Mouse (Mus musculus) retina, postnatal 7 days (tissue): ENCODE data around the gene Gm20388.

Source experiments
- DNase-seq: peaks from one replicate; pipeline ENCODE4 v3.0.0-alpha.2; 2012; ENCODE audit warnings: low read depth, low spot score

Gene Gm20388

DNA sequence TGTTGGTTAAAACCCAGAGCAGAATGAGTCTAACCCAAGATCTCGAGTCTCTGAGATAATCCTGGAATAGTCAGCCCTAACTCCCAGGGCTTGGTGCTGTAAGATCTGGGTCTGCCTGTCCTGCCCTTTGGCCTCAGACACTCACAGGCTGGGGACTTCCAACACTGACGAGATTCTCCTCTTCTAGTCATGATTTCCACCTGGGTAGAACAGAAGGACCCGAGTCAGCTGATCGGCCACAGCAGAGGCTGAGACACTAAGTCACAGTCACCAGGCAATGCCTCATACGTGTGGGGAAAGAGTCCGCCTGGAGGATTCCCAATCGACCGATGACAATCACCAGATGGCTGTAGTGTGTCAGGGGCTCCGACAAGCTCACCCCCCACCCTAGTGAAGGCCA, 3785.5 kb downstream of the Gm20388 start:
- DNase-seq = no peak

GRCm38 (mm10) chr8:123697329-123697728, 3786.7 kb downstream of the Gm20388 start:
- DNase-seq = no peak

GRCm38 (mm10) chr8:123700399-123701070, 3789.9 kb downstream of the Gm20388 start:
- DNase-seq = no peak

GRCm38 (mm10) chr8:123701952-123702587, 3791.4 kb downstream of the Gm20388 start:
- DNase-seq = no peak

- DNase-seq = no peak
These were observed 3794.7 kb downstream of the Gm20388 start for GRCm38 (mm10) chr8:123705376-123705775.

DNA sequence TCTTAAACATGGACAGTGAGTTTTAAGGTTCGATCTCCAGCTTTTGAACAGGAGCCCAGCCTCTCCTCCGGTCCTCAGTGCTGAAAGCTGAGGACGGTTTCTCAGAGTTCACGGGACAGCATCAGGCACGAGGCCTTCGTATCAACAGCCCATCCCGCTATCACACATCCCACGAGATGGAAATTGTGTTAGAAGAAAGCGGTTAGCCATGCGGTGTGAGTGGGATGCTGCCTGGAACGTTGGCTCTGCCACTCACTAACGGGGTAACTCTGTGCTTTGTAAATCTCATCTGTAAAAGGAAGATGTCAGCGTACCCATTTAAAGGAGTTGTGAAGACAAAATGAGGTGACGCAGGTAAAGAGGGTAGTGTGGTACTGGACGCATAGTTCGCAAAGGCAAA, 3796.5 kb downstream of the Gm20388 start:
- DNase-seq = no peak

GRCm38 (mm10) chr8:123708729-123709128, 3798.1 kb downstream of the Gm20388 start:
- DNase-seq = no peak

DNA sequence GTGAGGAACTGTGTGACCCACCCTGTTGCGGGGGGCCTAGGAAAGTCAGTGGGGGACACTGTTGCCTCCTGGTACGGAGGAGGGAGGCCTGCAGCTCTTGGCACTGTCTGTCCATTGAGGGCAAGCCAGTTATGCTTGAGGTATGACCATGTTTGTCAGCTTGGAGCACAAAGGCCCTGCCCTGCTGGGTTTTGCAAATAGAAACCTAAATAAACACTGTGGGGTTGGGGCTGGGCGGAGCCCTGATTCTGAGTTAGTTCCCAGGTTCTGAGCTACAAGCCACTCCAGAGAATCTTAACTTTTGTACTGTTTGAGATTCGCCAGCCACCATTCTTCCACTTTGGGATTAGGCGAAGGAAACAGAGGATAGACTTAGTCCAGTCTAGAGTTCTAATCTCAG, 3799.7 kb downstream of the Gm20388 start:
- DNase-seq = no peak

DNA sequence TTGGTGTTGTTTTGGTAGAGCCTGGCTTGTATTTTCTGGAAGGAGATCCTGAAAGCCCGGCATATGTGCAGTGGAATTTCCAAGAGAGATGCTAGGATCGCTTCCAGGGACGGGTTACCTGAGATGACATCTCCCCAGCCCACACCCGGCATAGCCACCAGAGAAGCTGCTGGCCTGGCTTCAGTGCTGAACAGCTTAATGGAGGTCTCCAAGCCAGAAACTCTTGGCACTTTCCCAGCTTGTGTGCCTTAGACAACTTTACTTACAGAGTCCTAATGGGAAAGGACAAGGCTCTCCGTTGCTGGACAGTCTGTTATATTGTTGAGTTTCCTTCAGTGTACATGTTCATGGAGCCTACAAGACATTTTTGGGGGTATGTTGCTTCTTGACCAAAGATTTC, 3803.8 kb downstream of the Gm20388 start:
- no peak for DNase-seq

DNA sequence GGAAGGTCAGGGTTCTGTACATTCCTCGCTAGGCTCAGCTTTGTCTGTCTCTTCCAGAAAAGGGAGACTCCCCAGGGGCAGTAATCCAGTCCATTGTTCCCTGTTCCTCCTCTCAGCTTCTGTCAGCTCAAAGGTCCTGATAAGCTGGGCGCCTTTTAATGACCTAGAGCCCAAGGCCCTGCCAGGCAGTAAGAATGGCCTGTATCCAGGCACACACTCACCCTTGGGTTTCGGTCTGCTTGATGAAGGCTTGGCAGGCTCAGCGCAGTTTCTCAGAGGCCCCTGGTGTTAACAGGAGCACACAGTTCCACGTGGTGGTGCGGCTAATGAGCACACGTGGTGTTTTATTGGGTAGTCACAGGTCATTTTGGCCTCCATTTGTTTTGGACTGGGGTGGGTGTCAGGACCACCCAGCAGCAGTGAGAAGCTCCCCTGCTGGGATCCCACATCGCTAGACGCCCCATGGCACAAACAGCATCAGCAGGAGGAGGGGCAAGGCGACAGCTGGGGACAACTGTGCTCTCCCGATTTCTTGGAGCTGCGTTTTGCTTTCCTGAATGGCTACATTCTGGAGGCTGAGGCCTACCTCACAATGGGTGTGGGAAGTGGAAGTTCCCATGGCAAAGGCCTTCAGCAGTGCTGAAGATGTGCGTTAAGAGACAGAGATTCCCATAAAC, 3805.4 kb downstream of the Gm20388 start:
- DNase-seq = no peak

GRCm38 (mm10) chr8:123717104-123717503, 3806.5 kb downstream of the Gm20388 start:
- no peak for DNase-seq

DNA sequence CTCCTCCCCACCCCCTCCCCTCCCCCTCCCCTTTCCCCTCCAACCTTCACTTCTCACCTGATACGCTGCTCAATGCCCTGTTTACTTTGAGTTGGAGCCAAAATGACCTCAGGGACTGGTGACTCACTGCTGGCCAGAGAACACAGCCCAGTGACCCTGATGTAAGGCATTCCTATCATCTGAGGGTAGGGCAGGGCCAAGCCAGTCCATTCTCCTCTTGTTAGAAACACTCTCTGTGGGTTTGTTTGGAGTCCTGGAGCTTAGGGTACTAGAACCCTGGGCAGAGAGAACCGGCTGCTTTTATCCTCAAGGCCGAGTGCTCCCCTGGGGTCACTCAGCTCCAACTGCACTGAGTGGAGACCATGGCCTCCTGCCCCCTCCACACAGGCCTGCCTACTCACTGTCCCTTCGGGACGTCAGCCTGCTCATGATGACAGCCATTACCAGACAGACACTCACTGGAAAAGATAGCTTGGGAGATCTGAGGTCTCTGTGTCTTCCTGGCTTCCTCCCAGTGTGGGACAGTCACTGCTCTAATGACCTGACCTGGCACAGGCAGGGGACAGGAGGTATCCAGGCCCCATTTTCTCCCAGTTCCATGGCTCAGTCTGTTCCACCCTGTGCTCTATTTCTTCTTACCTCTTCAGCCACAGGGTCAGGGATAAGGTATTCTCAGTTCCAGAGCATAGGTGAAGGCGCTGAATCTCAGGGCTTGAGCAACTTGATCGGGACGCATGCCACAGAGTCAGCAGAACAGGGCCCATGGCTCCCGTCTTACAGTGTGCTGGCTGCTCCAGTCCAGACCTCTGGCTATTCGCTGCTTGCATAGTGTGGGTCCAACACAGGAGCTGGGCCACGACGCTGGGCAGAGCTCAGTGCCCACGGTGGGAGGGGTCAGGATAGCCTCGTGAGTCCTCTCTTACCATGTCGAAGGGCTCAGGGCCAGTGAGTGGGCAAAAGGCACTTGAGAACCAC, 3807.2 kb downstream of the Gm20388 start:
- no peak for DNase-seq

DNA sequence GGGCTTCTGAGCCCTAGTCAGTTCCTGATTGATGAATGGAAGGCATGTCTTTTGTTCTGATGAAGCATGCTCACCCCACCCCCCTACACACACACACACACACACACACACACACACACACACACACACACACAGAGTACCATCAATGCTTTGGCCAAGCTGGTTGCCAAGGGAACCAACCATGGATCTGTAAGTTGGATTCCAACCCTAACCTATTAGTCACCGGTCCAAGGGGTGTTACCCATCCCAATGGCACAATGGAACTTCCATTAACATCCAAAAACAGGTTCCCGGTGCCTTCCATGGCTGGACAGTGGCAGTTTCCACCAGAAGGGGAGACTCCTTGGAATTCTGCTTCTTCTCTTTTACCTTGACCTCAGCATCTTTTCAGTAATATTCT, 3808.1 kb downstream of the Gm20388 start:
- no peak for DNase-seq

DNA sequence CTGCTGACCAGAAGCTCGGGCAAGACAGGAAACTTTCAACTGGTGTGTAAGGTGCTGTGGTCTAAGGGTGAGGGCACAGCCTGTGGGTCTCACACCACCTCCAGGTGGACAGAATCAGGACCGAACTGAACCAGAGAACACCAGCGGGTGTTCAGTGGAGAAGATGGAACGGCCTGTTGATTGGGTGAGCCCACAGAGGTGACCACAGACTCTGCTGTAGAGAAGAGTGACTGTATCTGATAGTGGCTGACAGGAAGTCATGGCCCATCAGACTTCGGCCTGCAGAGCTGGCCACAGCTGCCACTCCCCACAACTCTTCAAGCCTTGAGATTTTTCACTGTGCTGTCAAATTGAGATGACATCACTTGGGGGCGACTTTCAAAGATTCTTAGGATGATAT, 3808.6 kb downstream of the Gm20388 start:
- no peak for DNase-seq

- no peak for DNase-seq
These were observed 3809.2 kb downstream of the Gm20388 start for GRCm38 (mm10) chr8:123719811-123720210.

DNA sequence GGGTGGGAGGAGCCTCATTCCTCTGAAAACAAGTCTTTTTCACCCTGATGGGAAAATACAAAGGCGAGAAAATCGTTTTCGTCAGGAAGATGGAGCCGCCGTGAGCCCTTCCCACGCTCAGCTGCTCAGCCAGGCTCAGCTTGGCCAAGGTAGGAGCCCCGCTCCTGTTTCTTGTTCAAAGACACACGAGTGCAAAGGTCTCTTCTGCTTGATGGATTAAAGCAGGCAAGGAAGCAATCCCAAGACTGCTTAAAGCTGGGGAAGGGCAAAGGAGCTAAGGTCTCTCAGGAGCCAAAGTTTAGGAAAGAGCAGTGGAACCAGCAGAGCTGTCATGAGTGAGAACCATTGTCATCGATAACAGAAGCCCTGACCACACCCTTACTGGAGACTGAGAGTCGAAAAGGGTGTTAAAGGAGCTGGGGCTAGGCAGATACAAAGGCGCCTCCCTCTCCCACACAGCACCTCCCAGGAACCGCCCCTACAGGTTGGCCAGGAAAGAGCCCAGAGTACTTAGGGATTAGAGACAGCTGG, 3809.9 kb downstream of the Gm20388 start:
- DNase-seq = no peak

- no peak for DNase-seq
These were observed 3811.6 kb downstream of the Gm20388 start for GRCm38 (mm10) chr8:123722245-123722644.

DNA sequence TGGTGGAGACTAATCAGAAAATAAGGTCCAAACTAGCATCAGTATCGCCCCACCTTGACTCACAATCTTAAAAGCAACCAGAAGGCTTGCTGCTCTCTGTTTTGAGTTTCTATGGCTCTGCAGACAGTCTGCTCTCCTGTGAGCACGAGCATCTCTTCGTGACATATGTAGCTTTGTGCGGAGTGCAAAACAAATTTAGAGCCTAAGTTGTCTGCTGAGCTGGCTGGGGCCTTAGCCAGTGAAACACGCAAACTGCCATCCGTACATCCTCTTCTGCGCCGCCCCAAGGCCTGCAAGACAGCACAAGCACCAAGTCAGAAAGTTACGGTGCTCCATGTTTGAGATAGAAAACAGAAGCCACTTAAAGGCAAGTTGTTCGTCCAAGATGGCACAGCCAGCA, 3814.1 kb downstream of the Gm20388 start:
- DNase-seq = no peak

DNA sequence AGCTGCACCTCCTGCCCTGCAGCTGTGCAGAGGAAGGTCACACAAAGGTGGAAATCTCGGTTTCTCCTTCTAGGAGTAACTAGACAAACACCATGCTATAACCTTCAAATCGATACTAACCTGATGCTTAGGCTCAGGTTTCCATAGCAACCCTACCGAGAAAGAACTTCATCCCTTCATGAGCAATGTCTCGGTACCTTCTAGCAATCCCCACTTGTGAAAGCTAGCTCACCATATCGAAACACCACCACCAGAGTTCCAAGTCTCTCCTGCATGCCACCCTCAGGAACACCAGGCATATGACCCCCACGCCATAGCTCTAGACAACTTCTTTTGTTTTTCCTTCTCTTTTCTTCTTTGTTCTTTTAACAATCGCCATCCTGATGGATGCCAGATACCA, 3814.6 kb downstream of the Gm20388 start:
- DNase-seq = no peak

- DNase-seq = no peak
These were observed 3816.1 kb downstream of the Gm20388 start for GRCm38 (mm10) chr8:123726759-123727158.

DNA sequence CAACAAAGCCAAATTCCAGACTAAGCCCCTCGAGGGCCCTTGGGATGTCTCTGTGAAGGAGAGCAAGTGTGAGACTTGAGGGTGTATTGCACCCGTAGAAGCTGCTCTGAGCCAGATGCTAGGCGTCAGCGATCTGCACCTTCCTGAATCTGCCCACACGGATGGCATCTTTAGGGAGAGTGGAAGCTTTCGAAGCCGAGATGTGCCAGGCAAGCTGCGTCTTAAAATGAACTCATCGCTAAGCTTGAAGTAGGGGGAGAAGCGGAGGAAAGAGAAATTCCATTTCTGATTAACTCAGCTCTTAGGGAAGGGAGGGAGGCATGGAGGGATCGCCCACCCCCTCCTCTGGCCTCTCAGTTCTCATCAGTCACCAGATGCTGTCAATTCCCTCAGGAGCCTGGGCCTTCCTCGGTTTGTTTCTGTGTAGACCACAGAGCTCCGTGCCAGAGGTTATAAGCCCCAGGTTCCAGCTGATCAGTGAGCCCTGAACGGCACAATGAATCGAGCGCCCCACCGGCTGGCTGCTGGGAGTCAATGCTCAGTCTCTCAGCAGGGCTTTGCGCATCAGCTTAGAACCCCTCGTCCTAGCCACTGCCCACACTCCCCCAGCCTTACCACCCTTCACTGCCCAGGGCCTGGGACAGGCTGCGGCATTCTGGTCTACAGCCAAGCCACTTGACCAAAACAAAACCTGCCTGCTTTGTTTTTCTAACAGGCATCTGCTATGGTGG, 3818.6 kb downstream of the Gm20388 start:
- DNase-seq = no peak
